Mouse (Mus musculus) testis, adult 2 months (tissue): ENCODE measurements around the gene App.

Experiments
- CTCF ChIP-seq: fragments of 200-500 bp; IDR thresholded peaks from 2 replicates; pipeline ENCODE4 v1.5.1; 2012; ENCODE audit warnings: low read depth, mild to moderate bottlenecking, inconsistent platforms, low read length, moderate library complexity; ENCODE audit not compliant: control insufficient read depth, insufficient read depth, insufficient replicate concordance
- POLR2A ChIP-seq: fragments of 200-500 bp; IDR thresholded peaks from 2 replicates; pipeline ENCODE4 v1.6.1; 2012; ENCODE audit warnings: low read depth, mild to moderate bottlenecking, inconsistent platforms, low read length, moderate library complexity; ENCODE audit not compliant: control insufficient read depth

DNA sequence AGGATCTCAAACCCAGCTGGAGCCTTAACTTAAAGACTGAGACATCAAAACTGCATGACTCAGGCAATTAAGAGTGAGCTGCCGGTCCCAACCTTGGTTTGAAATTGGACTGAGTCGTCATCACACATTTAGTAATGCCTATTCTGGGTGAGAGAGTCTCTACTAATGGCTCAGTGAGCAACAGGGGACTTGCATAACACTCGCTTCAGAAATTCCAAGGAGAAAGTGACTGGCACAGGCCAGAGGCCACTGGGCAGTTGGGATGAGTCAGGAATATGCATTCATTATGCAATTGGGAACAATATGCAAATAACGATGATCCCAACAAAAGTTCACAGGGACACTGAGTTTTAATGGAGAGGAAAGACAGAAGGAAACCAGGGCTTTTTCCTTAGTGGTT, 111.8 kb downstream of the App start:
- TF ChIP-seq POLR2A (no peak), CTCF (no peak)
